Mouse (Mus musculus): ENCODE measurements at regions not wholly inside any gene's neighbourhood (a gene's known extent, or its start where the extent isn't known, plus 50 kb on each side); places are given as distances from the start of the nearest gene placed in this dataset.

DNA sequence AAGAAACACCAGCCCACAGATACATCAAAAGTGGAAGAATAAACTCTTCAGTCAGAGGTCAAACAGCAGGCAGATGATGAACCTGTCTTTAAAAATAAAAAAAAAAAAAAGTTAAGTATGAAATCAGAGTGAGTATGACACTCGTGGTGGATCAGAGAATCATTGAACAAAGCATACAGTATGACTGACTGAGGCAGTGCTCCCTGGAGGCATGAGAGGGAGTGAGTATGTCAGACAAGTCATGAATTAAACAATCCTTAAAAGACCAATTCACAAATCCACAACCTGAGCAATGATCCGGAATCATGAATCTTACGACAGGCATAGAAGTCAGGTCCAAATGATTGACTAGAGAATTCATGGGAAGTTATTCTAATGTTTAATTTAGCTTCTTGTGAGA, 555.4 kb upstream of the Slc39a10 start:
- TF ChIP-seq CTCF (IDR thresholded peaks at IDR 0.05; ENCODE audit: low read depth) (no peak), EP300 (IDR thresholded peaks at IDR 0.05; ENCODE audit: low read depth) (no peak)

All from liver, embryonic 14.5 days (tissue).